Mouse (Mus musculus): ENCODE results near the gene Sox5. TPM values are rescaled to one million over a fixed set of nuclear protein-coding genes. Genes with fewer than 3 reads are reported as not detected.

The Sox5 gene
- polyA plus RNA-seq, 1 experiment, result 0.81 TPM

DNA sequence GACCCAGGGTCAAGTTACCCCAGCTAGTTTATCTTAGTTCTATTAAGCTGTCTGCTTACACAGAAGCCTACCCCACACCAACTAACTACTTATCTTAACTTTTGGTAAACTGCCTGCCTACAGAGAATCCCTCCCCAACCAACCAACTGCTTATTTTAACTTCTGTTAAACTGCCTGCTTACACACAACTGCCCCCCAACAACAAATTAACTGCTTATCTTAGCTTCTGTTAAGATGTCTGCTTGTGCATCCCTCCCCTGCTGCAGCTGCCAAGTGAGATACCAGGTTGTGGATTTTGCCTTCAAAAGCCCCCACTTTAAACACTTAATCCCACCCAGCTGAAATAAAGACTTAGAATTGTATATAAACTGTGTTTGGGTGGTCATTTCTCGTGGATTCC is 215.9 kb downstream of the Sox5 start:
- Histone ChIP-seq H3K36me3 (ENCODE audit: control insufficient read depth, insufficient read depth, low read length) (no peaks in the 10 kb centered on the region), H3K27ac (ENCODE audit: control insufficient read depth, insufficient read depth, low read length) (no peak overlapping the region), H3K4me3 (ENCODE audit: control insufficient read depth, insufficient read depth, low read length) (no peak overlapping the region), H3K4me1 (replicated peaks; ENCODE audit: control insufficient read depth, insufficient read depth, low read length) (no peaks in the 10 kb centered on the region), H3K27me3 (ENCODE audit: control insufficient read depth, insufficient read depth, low read length) (no peaks in the 10 kb centered on the region)
- no peak for TF ChIP-seq CTCF (IDR thresholded peaks at IDR 0.05; ENCODE audit: borderline replicate concordance, control insufficient read depth, extremely low read depth, insufficient read depth, low read length, poor library complexity)
- no peak for TF ChIP-seq POLR2A (IDR thresholded peaks at IDR 0.05; ENCODE audit: control insufficient read depth, extremely low read depth, insufficient read depth, low read length, poor library complexity)
- 75% methylated on average over 1 of the region's 1 CpGs for WGBS
- no peak for DNase-seq

DNA sequence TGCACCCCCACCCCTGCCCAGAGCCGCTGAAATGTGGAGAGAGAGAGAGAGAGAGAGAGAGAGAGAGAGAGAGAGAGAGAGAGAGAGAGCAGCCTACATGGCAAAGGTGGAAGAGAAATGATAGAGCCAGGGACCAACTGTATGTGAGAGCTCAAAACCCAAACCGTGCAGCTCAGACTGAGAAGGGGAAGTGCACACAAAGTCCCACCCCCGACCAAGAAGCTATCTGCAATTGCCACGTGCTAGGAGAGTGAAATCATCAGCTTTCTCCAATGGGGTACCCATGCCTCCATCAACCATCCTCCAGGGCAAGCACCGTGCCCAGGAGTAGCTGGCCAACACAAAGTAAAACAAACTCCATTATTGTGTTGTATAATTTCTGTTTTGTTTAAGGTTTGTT is 220.1 kb downstream of the Sox5 start:
- Histone ChIP-seq H3K27me3 (ENCODE audit: control insufficient read depth, insufficient read depth, low read length) (no peaks in the 10 kb centered on the region), H3K27ac (ENCODE audit: control insufficient read depth, insufficient read depth, low read length) (no peak overlapping the region), H3K4me1 (replicated peaks; ENCODE audit: control insufficient read depth, insufficient read depth, low read length) (no peaks in the 10 kb centered on the region), H3K36me3 (ENCODE audit: control insufficient read depth, insufficient read depth, low read length) (no peaks in the 10 kb centered on the region), H3K4me3 (ENCODE audit: control insufficient read depth, insufficient read depth, low read length) (no peak overlapping the region)
- DNase-seq, result no peak
- TF ChIP-seq CTCF (IDR thresholded peaks at IDR 0.05; ENCODE audit: borderline replicate concordance, control insufficient read depth, extremely low read depth, insufficient read depth, low read length, poor library complexity) (no peak), POLR2A (IDR thresholded peaks at IDR 0.05; ENCODE audit: control insufficient read depth, extremely low read depth, insufficient read depth, low read length, poor library complexity) (no peak)
- WGBS, result 35% methylated on average over 5 of the region's 5 CpGs

DNA sequence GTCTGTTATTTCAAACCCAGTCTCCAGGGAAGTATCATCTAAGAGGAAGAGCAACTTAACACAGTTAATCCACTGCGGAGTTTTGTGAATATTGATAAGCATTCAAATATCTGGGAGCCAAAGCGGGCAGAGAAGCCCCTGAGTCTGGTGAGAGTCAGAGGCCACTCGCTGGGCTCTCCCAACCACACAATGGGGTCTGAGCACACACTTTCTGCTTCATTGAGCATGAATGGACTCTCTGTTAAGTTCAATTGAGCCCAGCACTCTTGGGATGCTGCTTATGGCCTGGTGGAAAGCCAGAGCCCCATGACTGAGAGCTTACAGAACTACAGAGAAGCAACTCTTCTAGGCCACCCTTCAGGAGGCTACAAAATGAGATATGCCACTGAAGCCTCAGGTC is 221.6 kb downstream of the Sox5 start:
- no peaks in the 10 kb centered on the region for H3K27me3 ChIP-seq (ENCODE audit: control insufficient read depth, insufficient read depth, low read length)
- no peak for DNase-seq
- no peak for TF ChIP-seq POLR2A (IDR thresholded peaks at IDR 0.05; ENCODE audit: control insufficient read depth, extremely low read depth, insufficient read depth, low read length, poor library complexity)
- WGBS, result 96% methylated on average over 3 of the region's 3 CpGs
- no peaks in the 10 kb centered on the region for H3K36me3 ChIP-seq (ENCODE audit: control insufficient read depth, insufficient read depth, low read length)
- H3K27ac ChIP-seq (ENCODE audit: control insufficient read depth, insufficient read depth, low read length), result no peak overlapping the region
- H3K4me3 ChIP-seq (ENCODE audit: control insufficient read depth, insufficient read depth, low read length), result no peak overlapping the region
- H3K4me1 ChIP-seq (replicated peaks; ENCODE audit: control insufficient read depth, insufficient read depth, low read length), result no peaks in the 10 kb centered on the region

DNA sequence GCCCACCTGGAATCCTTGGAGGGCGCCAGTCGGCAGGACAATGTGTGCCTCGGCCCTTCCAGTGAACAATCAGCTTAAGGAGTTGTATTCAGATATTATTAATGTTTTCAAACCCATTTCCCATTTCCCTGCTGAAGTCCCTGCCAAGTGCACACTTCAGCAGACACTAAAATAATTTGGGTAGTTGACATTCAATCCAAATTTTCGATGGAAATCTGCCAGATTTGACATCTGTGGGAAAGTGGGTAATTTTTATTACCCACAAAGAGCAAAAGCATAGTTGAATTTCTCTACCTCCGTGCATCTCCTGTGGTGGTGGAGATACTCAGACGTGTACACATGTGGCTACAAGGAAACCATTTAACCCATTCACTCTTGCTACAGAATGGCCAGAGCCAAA is 228.3 kb downstream of the Sox5 start:
- WGBS, result 74% methylated on average over 6 of the region's 6 CpGs
- TF ChIP-seq POLR2A (IDR thresholded peaks at IDR 0.05; ENCODE audit: control insufficient read depth, extremely low read depth, insufficient read depth, low read length, poor library complexity) (no peak), CTCF (IDR thresholded peaks at IDR 0.05; ENCODE audit: borderline replicate concordance, control insufficient read depth, extremely low read depth, insufficient read depth, low read length, poor library complexity) (no peak)
- Histone ChIP-seq H3K4me3 (ENCODE audit: control insufficient read depth, insufficient read depth, low read length) (no peak overlapping the region), H3K36me3 (ENCODE audit: control insufficient read depth, insufficient read depth, low read length) (no peaks in the 10 kb centered on the region), H3K27ac (ENCODE audit: control insufficient read depth, insufficient read depth, low read length) (no peak overlapping the region), H3K4me1 (replicated peaks; ENCODE audit: control insufficient read depth, insufficient read depth, low read length) (no peaks in the 10 kb centered on the region), H3K27me3 (ENCODE audit: control insufficient read depth, insufficient read depth, low read length) (no peaks in the 10 kb centered on the region)
- no peak for DNase-seq

DNA sequence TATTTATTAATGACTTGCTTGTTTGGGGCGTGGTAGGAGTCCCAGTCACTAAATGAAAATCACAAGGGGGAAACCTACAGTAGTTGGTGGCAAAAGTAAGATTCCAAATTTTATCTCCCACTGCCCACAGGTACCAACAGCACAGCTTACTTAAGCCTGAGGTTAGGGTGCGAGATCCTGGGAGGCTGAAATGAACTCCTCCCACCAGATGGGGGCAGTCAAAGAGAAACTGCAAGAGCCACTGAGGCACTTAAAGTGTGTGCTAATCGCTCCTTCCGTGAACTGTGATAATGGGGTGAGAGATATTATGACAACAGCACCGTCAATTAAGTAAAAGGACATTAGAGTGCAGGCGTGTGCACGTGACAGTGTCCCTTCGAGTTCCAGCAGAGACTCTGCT is 232.8 kb downstream of the Sox5 start:
- DNase-seq, result no peak
- 98% methylated on average over 8 of the region's 8 CpGs for WGBS

DNA sequence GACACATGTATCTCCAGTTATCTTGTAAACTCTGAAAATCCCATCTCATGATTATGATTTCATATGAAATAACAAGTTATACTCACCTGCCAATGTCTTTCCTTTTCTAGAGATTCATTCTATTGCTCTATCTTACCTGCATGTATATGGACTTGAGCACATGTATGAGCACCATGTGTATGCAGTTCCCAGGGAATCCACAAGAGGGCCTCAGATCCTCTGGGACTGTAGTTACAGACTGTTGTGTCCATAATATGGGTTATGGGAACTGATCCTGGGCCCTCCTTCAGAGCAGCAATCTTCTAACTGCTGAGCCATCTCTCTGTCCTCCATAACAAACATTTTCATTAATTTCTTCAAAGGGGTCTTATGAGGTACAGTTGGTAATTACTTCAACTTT is 234.6 kb downstream of the Sox5 start:
- no peak overlapping the region for H3K27ac ChIP-seq (ENCODE audit: control insufficient read depth, insufficient read depth, low read length)
- no peaks in the 10 kb centered on the region for H3K27me3 ChIP-seq (ENCODE audit: control insufficient read depth, insufficient read depth, low read length)
- no peaks in the 10 kb centered on the region for H3K4me1 ChIP-seq (replicated peaks; ENCODE audit: control insufficient read depth, insufficient read depth, low read length)
- DNase-seq, result no peak
- no peaks in the 10 kb centered on the region for H3K36me3 ChIP-seq (ENCODE audit: control insufficient read depth, insufficient read depth, low read length)
- H3K4me3 ChIP-seq (ENCODE audit: control insufficient read depth, insufficient read depth, low read length), result no peak overlapping the region
- TF ChIP-seq POLR2A (IDR thresholded peaks at IDR 0.05; ENCODE audit: control insufficient read depth, extremely low read depth, insufficient read depth, low read length, poor library complexity) (no peak), CTCF (IDR thresholded peaks at IDR 0.05; ENCODE audit: borderline replicate concordance, control insufficient read depth, extremely low read depth, insufficient read depth, low read length, poor library complexity) (no peak)

More for the DNA sequence above, 232.8 kb downstream of the Sox5 start:
- no peaks in the 10 kb centered on the region for H3K36me3 ChIP-seq (ENCODE audit: control insufficient read depth, insufficient read depth, low read length)
- no peaks in the 10 kb centered on the region for H3K27me3 ChIP-seq (ENCODE audit: control insufficient read depth, insufficient read depth, low read length)
- no peak overlapping the region for H3K27ac ChIP-seq (ENCODE audit: control insufficient read depth, insufficient read depth, low read length)
- H3K4me3 ChIP-seq (ENCODE audit: control insufficient read depth, insufficient read depth, low read length), result no peak overlapping the region
- H3K4me1 ChIP-seq (replicated peaks; ENCODE audit: control insufficient read depth, insufficient read depth, low read length), result no peaks in the 10 kb centered on the region
- TF ChIP-seq POLR2A (IDR thresholded peaks at IDR 0.05; ENCODE audit: control insufficient read depth, extremely low read depth, insufficient read depth, low read length, poor library complexity) (no peak), CTCF (IDR thresholded peaks at IDR 0.05; ENCODE audit: borderline replicate concordance, control insufficient read depth, extremely low read depth, insufficient read depth, low read length, poor library complexity) (no peak)

DNA sequence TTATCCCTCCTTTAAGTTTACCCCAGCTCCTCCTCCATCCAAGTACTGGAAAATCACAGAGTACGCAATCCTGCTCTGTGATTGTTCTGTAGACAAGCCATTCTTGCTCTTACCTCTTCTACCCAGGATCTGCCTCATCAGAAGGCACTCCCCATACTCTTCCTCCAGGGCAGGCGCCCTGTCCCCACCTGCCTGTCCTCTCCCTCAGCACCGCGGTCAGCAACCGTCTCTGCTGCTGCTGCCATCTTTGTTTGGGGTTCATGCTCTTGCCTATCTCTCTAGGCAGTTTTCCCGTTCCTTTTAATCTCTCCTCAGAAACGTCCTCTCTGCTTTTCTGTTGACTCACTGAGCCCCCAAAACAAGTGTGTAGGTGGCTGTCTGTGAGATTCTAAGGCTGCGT is 236.2 kb downstream of the Sox5 start:
- WGBS, result 93% methylated on average over 8 of the region's 8 CpGs
- Histone ChIP-seq H3K27ac (ENCODE audit: control insufficient read depth, insufficient read depth, low read length) (no peak overlapping the region), H3K4me3 (ENCODE audit: control insufficient read depth, insufficient read depth, low read length) (no peak overlapping the region), H3K36me3 (ENCODE audit: control insufficient read depth, insufficient read depth, low read length) (no peaks in the 10 kb centered on the region), H3K4me1 (replicated peaks; ENCODE audit: control insufficient read depth, insufficient read depth, low read length) (peaks cover 5% of the 10 kb centered on the region; the same call in 1 of the 2 replicates), H3K27me3 (ENCODE audit: control insufficient read depth, insufficient read depth, low read length) (no peaks in the 10 kb centered on the region)
- DNase-seq, result no peak
- TF ChIP-seq POLR2A (IDR thresholded peaks at IDR 0.05; ENCODE audit: control insufficient read depth, extremely low read depth, insufficient read depth, low read length, poor library complexity), result no peak
- no peak for TF ChIP-seq CTCF (IDR thresholded peaks at IDR 0.05; ENCODE audit: borderline replicate concordance, control insufficient read depth, extremely low read depth, insufficient read depth, low read length, poor library complexity)
